8 mouse cellular contexts compared by ENCODE assay signal in the genomic region with DNA sequence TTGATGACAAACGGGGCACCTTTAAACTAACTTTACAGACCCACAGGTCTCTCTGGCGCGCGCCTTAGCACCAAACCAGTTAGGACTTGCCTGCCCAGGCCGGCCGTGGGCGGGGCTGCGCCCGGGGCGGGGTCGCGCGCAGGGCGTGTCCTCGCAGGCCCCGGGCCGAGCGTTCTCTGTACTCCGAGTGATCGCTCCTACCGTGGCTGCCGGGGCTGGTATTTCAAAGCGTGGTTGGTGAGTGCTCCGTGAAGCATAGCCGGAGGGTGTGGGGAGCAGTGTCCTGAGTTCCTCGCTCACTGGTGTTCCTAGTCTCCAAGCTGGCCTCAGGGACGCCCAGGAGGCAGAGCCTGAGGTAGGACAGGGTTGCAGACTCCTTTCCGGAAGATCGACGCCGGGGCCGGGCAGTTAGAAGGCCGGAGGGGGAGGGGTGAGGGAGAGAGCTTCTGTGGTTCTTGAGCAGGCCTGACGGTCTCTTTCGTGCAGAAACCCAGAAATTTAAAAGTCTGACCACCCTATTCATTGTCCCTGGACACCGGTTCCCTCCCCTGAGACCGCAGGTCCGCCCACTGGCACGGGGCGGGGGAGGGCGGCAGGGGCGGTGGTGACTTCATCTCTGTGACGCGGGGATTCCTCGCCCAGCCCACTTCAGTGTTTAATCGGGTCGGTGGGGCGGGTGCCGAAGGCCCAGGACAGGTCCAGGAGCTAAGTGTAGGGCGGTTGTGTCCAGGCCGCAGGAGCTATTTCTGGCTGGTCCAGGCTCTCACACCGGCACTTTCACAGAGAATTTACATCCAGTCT. TPM values are rescaled to one million over a fixed set of nuclear protein-coding genes. Genes with fewer than 3 reads are reported as not detected.
DNase-seq lines count a peak whose midpoint lies in the region; ATAC-seq and TF ChIP-seq lines count a peak whose summit lies in the region.

A gene (plus strand): TSS at position 163 of the 801 bp plus-strand sequence.

- peak within 1 kb of the TSS; percentile 65 for H3K4me3 ChIP-seq in limb, embryonic 14.5 days (replicated peaks; ENCODE audit: low read length)
- peak within 1 kb of the TSS; percentile 50 for H3K4me3 ChIP-seq in midbrain, embryonic 15.5 days

- peaks cover 41% of the 10 kb centered on the region for H3K4me1 ChIP-seq in limb, embryonic 14.5 days (ENCODE audit: control insufficient read depth, insufficient read depth, low read length)
- H3K4me1 ChIP-seq in midbrain, embryonic 15.5 days: peaks cover 38% of the 10 kb centered on the region

- H3K36me3 ChIP-seq in limb, embryonic 14.5 days (ENCODE audit: control insufficient read depth, insufficient read depth, low read length): peaks cover 32% of the 10 kb centered on the region
- peaks cover 9% of the 10 kb centered on the region for H3K36me3 ChIP-seq in midbrain, embryonic 15.5 days (replicated peaks)
- H3K36me3 ChIP-seq in splenic B cell, adult 2 months (ENCODE audit: control insufficient read depth, insufficient read depth, low read length, poor library complexity, severe bottlenecking): peaks cover 1% of the 10 kb centered on the region

- WGBS in limb, embryonic 14.5 days: under 1% methylated on average over 49 of the region's 52 CpGs
- WGBS in midbrain, embryonic 15.5 days: under 1% methylated on average over 52 of the region's 52 CpGs

- peak; percentile 81 for ATAC-seq in limb, embryonic 14.5 days (ENCODE audit: low FRiP score, low read depth)
- ATAC-seq in midbrain, embryonic 15.5 days (replicated peaks): peak; percentile 51

- peaks cover 27% of the 10 kb centered on the region for H3K27me3 ChIP-seq in limb, embryonic 14.5 days (ENCODE audit: control insufficient read depth, insufficient read depth, low read length)
- peaks cover 37% of the 10 kb centered on the region for H3K27me3 ChIP-seq in midbrain, embryonic 15.5 days (replicated peaks)
- no peaks in the 10 kb centered on the region for H3K27me3 ChIP-seq in splenic B cell, adult 2 months (ENCODE audit: control insufficient read depth, insufficient read depth, low read length, poor library complexity, severe bottlenecking)

- TF ChIP-seq POLR2A in limb, embryonic 14.5 days (IDR thresholded peaks at IDR 0.05; ENCODE audit: borderline replicate concordance, extremely low read depth, insufficient read depth, insufficient read length): no peak

- H3K4me2 ChIP-seq in limb, embryonic 14.5 days (replicated peaks; ENCODE audit: low read depth, low read length, severe bottlenecking): peak within 1 kb of the TSS; percentile 84
- H3K4me2 ChIP-seq in midbrain, embryonic 15.5 days: peak within 1 kb of the TSS; percentile 62

- DNase-seq in left cerebral cortex, adult 18-20 months (ENCODE audit: low spot score in 2 of 2): peak; percentile 59 to 64
- DNase-seq in left cerebral cortex, adult 11 months (ENCODE audit: low spot score): no peak
- DNase-seq in embryo, embryonic 9.5 days (ENCODE audit: extremely low spot score): peak; percentile 88
- DNase-seq in heart, adult 18-20 months: peak; percentile 93 to 94
- DNase-seq in kidney, adult 18-20 months: peak; percentile 96
- DNase-seq in limb, embryonic 14.5 days (ENCODE audit: low spot score): peak; percentile 75
- peak; percentile 78 for DNase-seq in splenic B cell, adult 2 months (ENCODE audit: low read depth, low spot score)

- H3K9me3 ChIP-seq in limb, embryonic 14.5 days (ENCODE audit: control insufficient read depth, low read length): no peaks in the 10 kb centered on the region
- no peaks in the 10 kb centered on the region for H3K9me3 ChIP-seq in midbrain, embryonic 15.5 days

- peak within 1 kb of the TSS; percentile 70 for H3K9ac ChIP-seq in limb, embryonic 14.5 days (ENCODE audit: low read depth, low read length, severe bottlenecking)
- H3K9ac ChIP-seq in midbrain, embryonic 15.5 days: peak within 1 kb of the TSS; percentile 58

- peak within 1 kb of the TSS; percentile 72 for H3K27ac ChIP-seq in limb, embryonic 14.5 days (replicated peaks; ENCODE audit: low read depth, low read length)
- H3K27ac ChIP-seq in midbrain, embryonic 15.5 days: peak within 1 kb of the TSS; percentile 79

RNA-seq across cellular contexts. Expression of the gene that starts here (rescaled TPM):
- 10 to 100 TPM; 28.9 to 29.1 TPM for total RNA-seq in left cerebral cortex, adult 18-20 months (2021)
- 100 to 1,000 TPM; 320 to 330 TPM for total RNA-seq in heart, adult 18-20 months (2021)
- polyA plus RNA-seq in limb, embryonic 14.5 days (2012; rRNA removed): 100 and 125 TPM in 2 replicates
- polyA plus RNA-seq in limb, embryonic 14.5 days (2014; fragmentation: Nextera tagmentation; extraction: Ambion mirVana): 44.2 and 44.4 TPM in 2 replicates
- 18.8 and 20.5 TPM in 2 replicates for polyA plus RNA-seq in midbrain, embryonic 15.5 days (2015; fragmentation: Nextera tagmentation; extraction: Ambion mirVana)

Comparison
In these comparisons a context has a peak if more than half of its experiments do, and no peak if none do; other contexts are left out.
1. RNA of the gene that starts here (total RNA-seq): 320 to 330 TPM in heart, adult 18-20 months; 28.9 to 29.1 TPM in left cerebral cortex, adult 18-20 months; every median in the first group is over 10 times any median in the second.